Comparison of ENCODE assay signal across 15 mouse cellular contexts in the genomic region with DNA sequence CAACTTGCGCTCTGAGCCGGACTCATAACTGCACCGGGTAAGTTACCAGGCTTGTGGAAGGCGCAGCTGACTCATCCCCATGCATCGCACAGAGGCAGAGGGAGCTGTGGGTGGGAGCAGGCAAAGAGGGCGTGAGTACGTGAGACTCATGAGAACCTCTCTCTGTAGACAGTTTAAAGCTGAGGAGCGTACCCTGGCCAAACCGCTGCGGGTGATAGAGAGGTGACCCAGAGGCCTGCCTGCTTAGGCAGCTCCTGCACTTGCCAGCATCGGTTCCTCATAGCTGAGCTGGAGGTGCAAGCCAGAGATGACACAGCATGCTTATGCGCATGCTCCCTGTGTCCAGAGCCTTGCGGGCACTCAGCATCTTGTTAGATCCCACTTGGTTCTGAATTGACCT. TPM values are rescaled to one million over a fixed set of nuclear protein-coding genes. Genes with fewer than 3 reads are reported as not detected.
DNase-seq lines count a peak whose midpoint lies in the region; ATAC-seq and TF ChIP-seq lines count a peak whose summit lies in the region.
"Had no signal": no experiment of that assay in that cellular context is flagged by ENCODE, and none has a peak within 500 bp of the region (broad histone marks: within the 10 kb centered on the region; RNA-seq: fewer than 3 reads in every experiment).

No protein-coding gene starts in this region.

- H3K79me2 ChIP-seq in CH12.LX (replicated peaks; ENCODE audit: control insufficient read depth, extremely low read depth, insufficient read depth, poor library complexity, severe bottlenecking), result no peaks in the 10 kb centered on the region

- DNase-seq in limb, embryonic 10.5 days (ENCODE audit: low spot score), result no peak
- DNase-seq in CH12.LX (ENCODE audit: extremely low read depth), result no peak
- no peak for DNase-seq in spleen, postnatal 10 days (ENCODE audit: low spot score in 2 of 2)
- no peak for DNase-seq in kidney, postnatal 36 days
- DNase-seq: kidney, postnatal 14 days had no signal

- no peak for TF ChIP-seq EP300 in CH12.LX (IDR thresholded peaks at IDR 0.05; ENCODE audit: low read length)

- H3K9ac ChIP-seq in limb, embryonic 13.5 days, result no peak overlapping the region
- H3K9ac ChIP-seq in CH12.LX (ENCODE audit: insufficient read depth, low read depth), result no peak overlapping the region
- H3K9ac ChIP-seq in limb, embryonic 15.5 days, result no peak overlapping the region
- H3K9ac ChIP-seq: hindbrain, embryonic 14.5 days; liver, embryonic 15.5 days had no signal

- no peaks in the 10 kb centered on the region for H3K9me3 ChIP-seq in limb, embryonic 13.5 days
- H3K9me3 ChIP-seq in limb, embryonic 10.5 days (replicated peaks), result no peaks in the 10 kb centered on the region
- H3K9me3 ChIP-seq in CH12.LX (replicated peaks; ENCODE audit: low read length), result no peaks in the 10 kb centered on the region
- H3K9me3 ChIP-seq in limb, embryonic 15.5 days, result no peaks in the 10 kb centered on the region
- H3K9me3 ChIP-seq: G1E; liver, embryonic 15.5 days had no signal

- no peak for TF ChIP-seq RAD21 in CH12.LX (IDR thresholded peaks at IDR 0.05; ENCODE audit: low read depth, low read length)

- 0 out of 2 replicates have a peak overlapping the region, but pooled peaks have one; percentile 28 for H3K27ac ChIP-seq in limb, embryonic 13.5 days
- no peak overlapping the region for H3K27ac ChIP-seq in limb, embryonic 10.5 days
- H3K27ac ChIP-seq in CH12.LX (ENCODE audit: insufficient read depth, low read depth), result no peak overlapping the region
- H3K27ac ChIP-seq in embryonic fibroblast, embryonic 13.5 days (ENCODE audit: insufficient read depth, low read length), result peak overlapping the region; percentile 91
- 0 out of 2 replicates have a peak overlapping the region, but pooled peaks have one; percentile 94 for H3K27ac ChIP-seq in limb, embryonic 15.5 days
- H3K27ac ChIP-seq: hindbrain, embryonic 14.5 days; liver, embryonic 15.5 days had no signal

- H3K36me3 ChIP-seq in limb, embryonic 13.5 days, result no peaks in the 10 kb centered on the region
- no peaks in the 10 kb centered on the region for H3K36me3 ChIP-seq in limb, embryonic 10.5 days
- no peaks in the 10 kb centered on the region for H3K36me3 ChIP-seq in CH12.LX (replicated peaks in 1 of 2; ENCODE audit: control insufficient read depth in 1 of 2, insufficient read depth in 1 of 2, low read length in 1 of 2)
- no peaks in the 10 kb centered on the region for H3K36me3 ChIP-seq in limb, embryonic 15.5 days
- H3K36me3 ChIP-seq: G1E; liver, embryonic 15.5 days had no signal

- no peak for TF ChIP-seq CTCF in CH12.LX (conservative IDR thresholded peaks at IDR 0.05 in 1 of 2, IDR thresholded peaks at IDR 0.05 in 1 of 2; ENCODE audit: low read depth in 2 of 2, low read length in 2 of 2)
- TF ChIP-seq CTCF in embryonic fibroblast, embryonic 13.5 days (IDR thresholded peaks at IDR 0.05; ENCODE audit: borderline replicate concordance, insufficient read depth, low read length), result no peak

- WGBS in limb, embryonic 13.5 days, result 90% methylated on average over 13 of the region's 13 CpGs
- 91% methylated on average over 13 of the region's 13 CpGs for WGBS in limb, embryonic 10.5 days
- 83% methylated on average over 13 of the region's 13 CpGs for WGBS in limb, embryonic 15.5 days

- in situ Hi-C loops in CH12.LX (cut with MboI; ENCODE audit: low pct_ligation_motif_present, low pct_unique_long_range_greater_than_20kb, low sequenced_read_pairs), result loop anchor here (5.0 to 10.0 kb wide), 2 partner anchors 75 to 293 kb away; no protein-coding TSS in a partner anchor

- TF ChIP-seq POLR2A in CH12.LX (IDR thresholded peaks at IDR 0.05; ENCODE audit: low read depth, low read length), result no peak
- no peak for TF ChIP-seq POLR2A in embryonic fibroblast, embryonic 13.5 days (IDR thresholded peaks at IDR 0.05; ENCODE audit: low read depth, low read length)

- dilution Hi-C loops in CH12.LX (cut with MboI; ENCODE audit: extremely low pct_ligation_motif_present, extremely low pct_unique_long_range_greater_than_20kb, low sequenced_read_pairs), result no loop called here

- no peak for ATAC-seq in limb, embryonic 13.5 days (ENCODE audit: low FRiP score, low read depth)
- no peak for ATAC-seq in limb, embryonic 15.5 days (ENCODE audit: insufficient number of reproducible peaks, low FRiP score, low TSS enrichment, low read depth)
- ATAC-seq in megakaryocyte progenitor cell, adult 5-6 weeks (replicated peaks; ENCODE audit: poor library complexity), result no peak

- no peak overlapping the region for H3K4me3 ChIP-seq in limb, embryonic 13.5 days
- H3K4me3 ChIP-seq in limb, embryonic 10.5 days, result no peak overlapping the region
- no peak overlapping the region for H3K4me3 ChIP-seq in CH12.LX (replicated peaks in 1 of 3; ENCODE audit: low read depth in 2 of 3, low read length in 2 of 3, poor library complexity in 1 of 3)
- H3K4me3 ChIP-seq in embryonic fibroblast, embryonic 13.5 days (ENCODE audit: insufficient read depth, low read length), result no peak overlapping the region
- no peak overlapping the region for H3K4me3 ChIP-seq in limb, embryonic 15.5 days
- H3K4me3 ChIP-seq: liver, embryonic 15.5 days had no signal

- 0 out of 2 replicates have a peak, but pooled peaks cover 2% of the 10 kb centered on the region for H3K27me3 ChIP-seq in limb, embryonic 13.5 days
- H3K27me3 ChIP-seq in limb, embryonic 10.5 days (ENCODE audit: low read depth, poor library complexity, severe bottlenecking), result 0 out of 2 replicates have a peak, but pooled peaks cover 15% of the 10 kb centered on the region
- no peaks in the 10 kb centered on the region for H3K27me3 ChIP-seq in CH12.LX (replicated peaks)
- H3K27me3 ChIP-seq in limb, embryonic 15.5 days, result no peaks in the 10 kb centered on the region
- H3K27me3 ChIP-seq: liver, embryonic 15.5 days had no signal

- H3K4me1 ChIP-seq in limb, embryonic 13.5 days, result peaks cover 35% of the 10 kb centered on the region
- peaks cover 27% of the 10 kb centered on the region for H3K4me1 ChIP-seq in limb, embryonic 10.5 days
- H3K4me1 ChIP-seq in CH12.LX (ENCODE audit: control insufficient read depth in 1 of 2, insufficient read depth in 2 of 2), result peaks cover 3 to 7% of the 10 kb centered on the region in 2 experiments; a peak in 2 of 4 replicates
- peaks cover 9% of the 10 kb centered on the region for H3K4me1 ChIP-seq in embryonic fibroblast, embryonic 13.5 days (ENCODE audit: control insufficient read depth, insufficient read depth, low read length)
- H3K4me1 ChIP-seq in limb, embryonic 15.5 days, result peaks cover 37% of the 10 kb centered on the region
- H3K4me1 ChIP-seq: liver, embryonic 15.5 days had no signal

- H3K4me2 ChIP-seq in limb, embryonic 13.5 days (replicated peaks), result no peak overlapping the region
- no peak overlapping the region for H3K4me2 ChIP-seq in CH12.LX (ENCODE audit: insufficient read depth, low read depth, poor library complexity, severe bottlenecking)
- H3K4me2 ChIP-seq in limb, embryonic 15.5 days, result no peak overlapping the region
- H3K4me2 ChIP-seq: heart, embryonic 11.5 days; hindbrain, embryonic 14.5 days; liver, embryonic 15.5 days had no signal

TF ChIP-seq in CH12.LX, 34 proteins besides CTCF, POLR2A, EP300 and RAD21:
- TF ChIP-seq NRF1 (IDR thresholded peaks at IDR 0.05; ENCODE audit: low read depth, low read length), result peak; percentile 65
- no peak for TF ChIP-seq HCFC1 (IDR thresholded peaks at IDR 0.05; ENCODE audit: low read depth, low read length)

RNA-seq across cellular contexts. Expression of gene Aknad1, which starts 32.8 kb away (rescaled TPM):
- polyA plus RNA-seq in limb, embryonic 13.5 days (2015; fragmentation: Nextera tagmentation; extraction: Ambion mirVana), result 1.8 TPM in 2 replicates
- 0.10 TPM in 1 of 2 replicates, not detected in the other for polyA plus RNA-seq in limb, embryonic 10.5 days (2016; fragmentation: Nextera tagmentation; extraction: Ambion mirVana)
- total RNA-seq in CH12.LX (2012; rRNA removed) (not detected in 2 replicates), CH12.LX (2014; rRNA removed) (not detected in 2 replicates)
- not detected in 2 replicates for polyA plus RNA-seq in CH12.LX (2012; ENCODE audit: insufficient read length, low read depth)
- polyA plus RNA-seq in embryonic fibroblast, embryonic 13.5 days (2011; ENCODE audit: insufficient read length, low read depth, missing spikeins), result 0.18 and 0.79 TPM in 2 replicates
- polyA plus RNA-seq in limb, embryonic 15.5 days (2015; fragmentation: Nextera tagmentation; extraction: Ambion mirVana), result 1.3 and 1.5 TPM in 2 replicates
- 0.10 TPM in 1 of 2 replicates, not detected in the other for total RNA-seq in megakaryocyte progenitor cell, adult 5-6 weeks (2015)
- 0.14 TPM in 1 of 2 replicates, not detected in the other for total RNA-seq in megakaryocyte progenitor cell, adult 5-6 weeks (2017)
- total RNA-seq: common myeloid progenitor, adult 5-6 weeks; midbrain, postnatal 0 days had no signal
- polyA plus RNA-seq: G1E; heart, embryonic 11.5 days; hindbrain, embryonic 14.5 days; midbrain, postnatal 0 days had no signal

RNA-seq across cellular contexts. Expression of gene Gpsm2, which starts 50.1 kb away (rescaled TPM):
- 96.7 and 103 TPM in 2 replicates for polyA plus RNA-seq in limb, embryonic 13.5 days (2015; fragmentation: Nextera tagmentation; extraction: Ambion mirVana)
- polyA plus RNA-seq in limb, embryonic 10.5 days (2016; fragmentation: Nextera tagmentation; extraction: Ambion mirVana), result 73.9 and 85.3 TPM in 2 replicates
- total RNA-seq in CH12.LX (2012; rRNA removed), result 8.5 and 9.7 TPM in 2 replicates
- total RNA-seq in CH12.LX (2014; rRNA removed), result 10.4 TPM in 2 replicates
- 7.5 and 11.2 TPM in 2 replicates for polyA plus RNA-seq in CH12.LX (2012; ENCODE audit: insufficient read length, low read depth)
- polyA plus RNA-seq in embryonic fibroblast, embryonic 13.5 days (2011; ENCODE audit: insufficient read length, low read depth, missing spikeins), result 26.8 and 56.0 TPM in 2 replicates
- polyA plus RNA-seq in limb, embryonic 15.5 days (2015; fragmentation: Nextera tagmentation; extraction: Ambion mirVana), result 95.9 and 103 TPM in 2 replicates
- 7.2 and 11.1 TPM in 2 replicates for total RNA-seq in megakaryocyte progenitor cell, adult 5-6 weeks (2015)
- 11.7 and 16.3 TPM in 2 replicates for total RNA-seq in megakaryocyte progenitor cell, adult 5-6 weeks (2017)

Comparison
In these comparisons a context has a peak if more than half of its experiments do, and no peak if none do; other contexts are left out.
1. H3K27ac ChIP-seq: peak in limb, embryonic 13.5 days (single experiment), embryonic fibroblast, embryonic 13.5 days (single experiment) and limb, embryonic 15.5 days (single experiment); none in limb, embryonic 10.5 days (single experiment) and CH12.LX (single experiment).